In the genomic region with DNA sequence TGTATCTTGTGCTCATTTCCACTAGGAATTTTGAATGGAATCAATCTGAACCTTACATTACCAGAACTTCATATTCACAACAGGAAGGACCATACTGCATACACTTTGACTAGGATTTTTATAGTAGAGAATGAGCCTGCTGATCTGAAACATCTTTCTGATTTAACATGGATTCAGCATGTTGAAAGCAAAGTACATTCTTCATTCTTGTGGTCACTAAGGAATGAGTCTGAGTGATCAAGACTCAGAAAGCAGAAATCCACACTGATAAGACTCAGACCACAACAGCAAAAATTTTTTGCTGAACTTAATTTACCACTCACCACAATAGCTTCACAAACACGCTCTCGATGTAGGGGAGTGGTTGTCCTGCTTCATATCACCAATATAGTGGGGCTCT, we compare ENCODE assay signal across 15 mouse cellular contexts.
"Had no signal": no experiment of that assay in that cellular context is flagged by ENCODE, and none has a peak within 500 bp of the region (broad histone marks: within the 10 kb centered on the region; RNA-seq: fewer than 3 reads in every experiment).

No protein-coding gene starts in this region.

- H3K36me3 ChIP-seq: neural tube, embryonic 15.5 days; stomach, embryonic 15.5 days had no signal

- DNase-seq: retina, postnatal 1 day; right cerebral cortex, adult 18-20 months; right cerebral cortex, postnatal 14 days; right cerebral cortex, postnatal 25 days; right cerebral cortex, postnatal 4 days; spleen, adult 18-20 months; thymus, adult 18-20 months; thymus, adult 2 months; thymus, postnatal 14 days; thymus, postnatal 25 days; thymus, postnatal 36 days; thymus, postnatal 4 days had no signal

- H3K27ac ChIP-seq: neural tube, embryonic 15.5 days; stomach, embryonic 15.5 days; stomach, postnatal 0 days had no signal

- H3K4me3 ChIP-seq: neural tube, embryonic 15.5 days; stomach, embryonic 15.5 days had no signal

- H3K9me3 ChIP-seq: neural tube, embryonic 15.5 days; stomach, embryonic 15.5 days had no signal

- H3K4me1 ChIP-seq: neural tube, embryonic 15.5 days; stomach, embryonic 15.5 days had no signal

- H3K9ac ChIP-seq: neural tube, embryonic 15.5 days; stomach, embryonic 15.5 days had no signal

- H3K4me2 ChIP-seq: neural tube, embryonic 15.5 days; stomach, embryonic 15.5 days had no signal

- H3K27me3 ChIP-seq: neural tube, embryonic 15.5 days; stomach, embryonic 15.5 days had no signal
